Mouse (Mus musculus) lung, adult 2 months (tissue): Measurements from ENCODE around the gene Ccnl1.

Experiments
- CTCF ChIP-seq: fragments of 200-500 bp; IDR thresholded peaks from 2 replicates; pipeline ENCODE4 v1.5.1; 2011; ENCODE audit warnings: mild to moderate bottlenecking, low read length, control low read depth; ENCODE audit not compliant: insufficient read depth
- POLR2A ChIP-seq: fragments of 200-500 bp; IDR thresholded peaks from 2 replicates; pipeline ENCODE4 v1.6.1; 2011; ENCODE audit warnings: low read depth, mild to moderate bottlenecking, control low read depth, low read length, borderline replicate concordance; ENCODE audit errors: extremely low read depth

GRCm38 (mm10) chr3:65904711-65905110 is 53.3 kb downstream of the Ccnl1 start:
- TF ChIP-seq POLR2A: no peak
- no peak for TF ChIP-seq CTCF
